Mouse (Mus musculus) G1E (cell line): ENCODE measurements at regions not wholly inside any gene's neighbourhood (a gene's known extent, or its start where the extent isn't known, plus 50 kb on each side); places are given as distances from the start of the nearest gene placed in this dataset.

Experiments
- CTCF ChIP-seq: IDR thresholded peaks from 2 replicates; pipeline ENCODE4 v1.5.1; 2012; ENCODE audit warnings: low read depth, low read length, inconsistent platforms, mixed read lengths
- GATA1 ChIP-seq: IDR thresholded peaks from 2 replicates; pipeline ENCODE4 v1.6.1; 2012; ENCODE audit warnings: borderline replicate concordance, low read length, inconsistent platforms, mixed read lengths

DNA sequence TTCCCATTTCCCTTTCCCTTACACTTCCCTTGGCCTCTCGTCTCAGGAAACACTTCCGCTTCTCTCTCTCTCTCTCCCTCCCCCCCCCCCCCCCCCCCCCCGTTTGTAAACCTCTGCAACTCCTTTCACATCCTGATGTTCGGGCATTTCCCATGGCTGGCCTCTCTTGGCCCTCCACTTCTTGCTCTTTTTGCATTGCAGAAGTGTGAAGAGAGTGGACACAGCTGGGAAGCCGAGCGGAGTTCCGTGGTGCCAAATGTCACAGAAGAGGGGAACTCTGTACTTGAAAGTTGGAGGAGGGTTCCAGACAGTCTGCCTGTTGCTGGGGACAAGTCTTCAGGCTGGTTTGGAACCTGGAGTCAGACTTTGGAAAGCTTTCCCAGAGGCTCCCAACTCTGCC, 179.2 kb upstream of the Tab2 start:
- TF ChIP-seq GATA1 (no peak), CTCF (no peak)
